In the genomic region with DNA sequence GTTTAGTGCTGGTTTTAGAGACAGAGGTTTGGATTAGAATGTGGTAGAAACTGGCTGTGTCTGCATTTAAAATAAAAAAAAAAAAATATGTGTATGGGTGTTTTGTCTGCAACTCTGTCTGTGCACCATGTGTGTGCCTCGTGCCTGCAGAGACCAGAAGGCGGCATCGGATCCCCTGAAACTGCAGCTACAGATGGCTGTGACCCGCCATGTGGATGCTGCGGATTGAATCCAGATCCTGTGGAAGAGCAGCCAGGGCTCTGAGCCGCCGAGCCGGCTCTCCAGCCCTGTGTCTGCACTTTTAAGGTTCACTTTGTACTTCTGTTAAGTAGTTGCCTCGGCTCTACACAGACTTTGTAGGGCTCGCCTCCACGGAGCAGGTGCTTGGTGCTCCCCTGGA, we compare ENCODE assay signal across 27 mouse cellular contexts. TPM values are rescaled to one million over a fixed set of nuclear protein-coding genes. Genes with fewer than 3 reads are reported as not detected.
DNase-seq lines count a peak whose midpoint lies in the region; ATAC-seq and TF ChIP-seq lines count a peak whose summit lies in the region.
"Had no signal": no experiment of that assay in that cellular context is flagged by ENCODE, and none has a peak within 500 bp of the region (broad histone marks: within the 10 kb centered on the region; RNA-seq: fewer than 3 reads in every experiment).

No protein-coding gene starts in this region.

- no peak for TF ChIP-seq CTCF in forebrain, postnatal 0 days (IDR thresholded peaks at IDR 0.05; ENCODE audit: low read depth)

- no peak overlapping the region for H3K4me3 ChIP-seq in forebrain, postnatal 0 days (ENCODE audit: low read depth, low read length)
- H3K4me3 ChIP-seq in forebrain, embryonic 15.5 days, result no peak overlapping the region
- H3K4me3 ChIP-seq: embryonic facial prominence, embryonic 12.5 days; erythroblast, embryonic 14.5 days; forebrain, embryonic 12.5 days; hindbrain, embryonic 10.5 days; left cerebral cortex, adult 2 months; midbrain, embryonic 10.5 days; neural tube, embryonic 15.5 days; stomach, embryonic 15.5 days had no signal

- no peak overlapping the region for H3K27ac ChIP-seq in forebrain, postnatal 0 days (ENCODE audit: low read depth, low read length)
- no peak overlapping the region for H3K27ac ChIP-seq in forebrain, embryonic 15.5 days (replicated peaks)
- H3K27ac ChIP-seq: embryonic facial prominence, embryonic 12.5 days; forebrain, embryonic 12.5 days; hindbrain, embryonic 10.5 days; left cerebral cortex, adult 2 months; midbrain, embryonic 10.5 days; stomach, embryonic 15.5 days had no signal

- H3K27me3 ChIP-seq in forebrain, postnatal 0 days (ENCODE audit: insufficient read depth, low read length), result no peaks in the 10 kb centered on the region
- H3K27me3 ChIP-seq in forebrain, embryonic 15.5 days, result no peaks in the 10 kb centered on the region
- H3K27me3 ChIP-seq: embryonic facial prominence, embryonic 12.5 days; forebrain, embryonic 12.5 days; neural tube, embryonic 15.5 days; stomach, embryonic 15.5 days had no signal

- no peak overlapping the region for H3K9ac ChIP-seq in forebrain, postnatal 0 days
- H3K9ac ChIP-seq in forebrain, embryonic 15.5 days (replicated peaks), result no peak overlapping the region
- H3K9ac ChIP-seq: embryonic facial prominence, embryonic 12.5 days; forebrain, embryonic 12.5 days; liver, postnatal 0 days; neural tube, embryonic 15.5 days; stomach, embryonic 15.5 days had no signal

- 83% methylated on average over 11 of the region's 11 CpGs for WGBS in forebrain, postnatal 0 days
- WGBS in forebrain, embryonic 15.5 days, result 96% methylated on average over 11 of the region's 11 CpGs

- peak; percentile 47 for ATAC-seq in forebrain, postnatal 0 days
- ATAC-seq in forebrain, embryonic 15.5 days (replicated peaks), result no peak; the same call in 1 of the 2 replicates
- no peak for ATAC-seq in erythroblast, adult 5-6 weeks (replicated peaks; ENCODE audit: low FRiP score, poor library complexity, severe bottlenecking)
- ATAC-seq: intestine, postnatal 0 days; liver, postnatal 0 days; lung, postnatal 0 days had no signal

- DNase-seq in forebrain, postnatal 0 days, result peak; percentile 15
- peak; percentile 56 to 60 for DNase-seq in right cerebral cortex, postnatal 10 days (ENCODE audit: low spot score in 2 of 2)
- no peak for DNase-seq in right cerebral cortex, postnatal 14 days
- peak; percentile 54 to 72 for DNase-seq in layer of hippocampus, adult 8-10 months (ENCODE audit: low spot score in 2 of 2)
- DNase-seq in layer of hippocampus, postnatal 36 days, result peak; percentile 49 to 62
- no peak for DNase-seq in yolk sac, embryonic 10.5 days (ENCODE audit: low spot score)
- DNase-seq: cerebellum, adult 11-12 months; gastrocnemius, postnatal 10 days; heart, adult 11 months; kidney, postnatal 25 days; liver; liver, postnatal 0 days; thymus, adult 2 months; thymus, postnatal 4 days had no signal

- no peak overlapping the region for H3K4me2 ChIP-seq in forebrain, postnatal 0 days (ENCODE audit: low read depth)
- no peak overlapping the region for H3K4me2 ChIP-seq in forebrain, embryonic 15.5 days (replicated peaks)
- H3K4me2 ChIP-seq: embryonic facial prominence, embryonic 12.5 days; forebrain, embryonic 12.5 days; heart, embryonic 11.5 days; neural tube, embryonic 15.5 days; stomach, embryonic 15.5 days had no signal

- H3K36me3 ChIP-seq in forebrain, postnatal 0 days (ENCODE audit: insufficient read depth), result peaks cover 14% of the 10 kb centered on the region
- peaks cover 16% of the 10 kb centered on the region; the same call in 1 of the 2 replicates for H3K36me3 ChIP-seq in forebrain, embryonic 15.5 days

- H3K9me3 ChIP-seq in forebrain, postnatal 0 days (ENCODE audit: low read length), result no peaks in the 10 kb centered on the region
- no peaks in the 10 kb centered on the region for H3K9me3 ChIP-seq in forebrain, embryonic 15.5 days
- H3K9me3 ChIP-seq: embryonic facial prominence, embryonic 12.5 days; forebrain, embryonic 12.5 days; hindbrain, embryonic 10.5 days; neural tube, embryonic 15.5 days; stomach, embryonic 15.5 days had no signal

- no peaks in the 10 kb centered on the region for H3K4me1 ChIP-seq in forebrain, postnatal 0 days (ENCODE audit: insufficient read depth)
- H3K4me1 ChIP-seq in forebrain, embryonic 15.5 days, result no peaks in the 10 kb centered on the region
- H3K4me1 ChIP-seq: embryonic facial prominence, embryonic 12.5 days; forebrain, embryonic 12.5 days; hindbrain, embryonic 10.5 days; midbrain, embryonic 10.5 days; stomach, embryonic 15.5 days had no signal

RNA-seq across cellular contexts. Expression of a gene that starts 29.8 kb away (rescaled TPM):
- total RNA-seq in forebrain, postnatal 0 days (2014; rRNA removed), result 137 and 152 TPM in 2 replicates
- polyA plus RNA-seq in forebrain, postnatal 0 days (2015; fragmentation: Nextera tagmentation; extraction: Ambion mirVana), result 104 and 111 TPM in 2 replicates
- 123 and 126 TPM in 2 replicates for polyA plus RNA-seq in forebrain, embryonic 15.5 days (2015; fragmentation: Nextera tagmentation; extraction: Ambion mirVana)
- total RNA-seq in layer of hippocampus, adult 8-10 months (2022), result 10 to 100 TPM; 67.0 to 71.6 (median 70.9) TPM
- 10 to 100 TPM; 72.0 to 74.3 TPM for total RNA-seq in layer of hippocampus, postnatal 36 days (2021)
- total RNA-seq in erythroblast, adult 5-6 weeks (2015; ENCODE audit: low replicate concordance), result 5.6 TPM in 2 replicates
- 5.2 and 5.6 TPM in 2 replicates for total RNA-seq in erythroblast, adult 5-6 weeks (2017; ENCODE audit: low replicate concordance)

Comparison
In these comparisons a context has a peak if more than half of its experiments do, and no peak if none do; other contexts are left out.
1. DNase-seq: peak in forebrain, postnatal 0 days (single experiment), right cerebral cortex, postnatal 10 days (2 of 2), layer of hippocampus, adult 8-10 months (2 of 2) and layer of hippocampus, postnatal 36 days (2 of 2); none in right cerebral cortex, postnatal 14 days (single experiment) and yolk sac, embryonic 10.5 days (single experiment).
2. RNA of a gene that starts 29.8 kb away (total RNA-seq): 137 to 152 TPM in forebrain, postnatal 0 days, 72.0 to 74.3 TPM in layer of hippocampus, postnatal 36 days and 67.0 to 71.6 TPM in layer of hippocampus, adult 8-10 months; 5.2 to 5.6 TPM in erythroblast, adult 5-6 weeks; every median in the first group is over 10 times any median in the second.